Mouse (Mus musculus) forebrain, embryonic 16.5 days (tissue): ENCODE measurements at regions not wholly inside any gene's neighbourhood (a gene's known extent, or its start where the extent isn't known, plus 50 kb on each side); places are given as distances from the start of the nearest gene placed in this dataset.
A peak's percentile ranks its signal among the peaks of the same experiment; 100 is the strongest.

Experiments used
- ATAC-seq: fragments of 200-750 bp; cut with Nextera tagmentation; 2 replicates; pipeline ENCODE4 v1.8.0; 2017; ENCODE audit warnings: mild to moderate bottlenecking, moderate library complexity
- H3K27ac ChIP-seq: fragments of 300-500 bp; sonication (generic); 2 replicates; pipeline ENCODE4 v1.5.1; 2014; ENCODE audit warnings: low read length, control low read depth
- H3K27me3 ChIP-seq: fragments of 300-500 bp; sonication (generic); replicated peaks from 2 replicates; pipeline ENCODE4 v1.6.1; 2014; ENCODE audit warnings: low read length; ENCODE audit not compliant: control insufficient read depth, insufficient read depth
- H3K36me3 ChIP-seq: fragments of 300-500 bp; sonication (generic); 2 replicates; pipeline ENCODE4 v1.6.1; 2014; ENCODE audit not compliant: control insufficient read depth, insufficient read depth
- H3K4me1 ChIP-seq: fragments of 300-500 bp; sonication (generic); replicated peaks from 2 replicates; pipeline ENCODE4 v1.6.1; 2014; ENCODE audit warnings: low read length; ENCODE audit not compliant: control insufficient read depth, insufficient read depth
- H3K4me2 ChIP-seq: fragments of 300-500 bp; sonication (generic); 2 replicates; pipeline ENCODE4 v1.6.1; 2014; ENCODE audit warnings: mild to moderate bottlenecking, low read length, control low read depth
- H3K4me3 ChIP-seq: fragments of 300-500 bp; sonication (generic); replicated peaks from 2 replicates; pipeline ENCODE4 v1.5.1; 2014; ENCODE audit warnings: mild to moderate bottlenecking, low read length, control low read depth
- H3K9ac ChIP-seq: fragments of 300-500 bp; sonication (generic); replicated peaks from 2 replicates; pipeline ENCODE4 v1.6.1; 2014; ENCODE audit warnings: low read depth, low read length, control low read depth
- H3K9me3 ChIP-seq: fragments of 300-500 bp; sonication (generic); 2 replicates; pipeline ENCODE4 v1.6.1; 2016; ENCODE audit warnings: low read length; ENCODE audit not compliant: control insufficient read depth
- WGBS: fragments of 180-500 bp; shearing (Covaris S2); extraction: QIAGEN DNeasy Blood & Tissue Kit; methylation state at CpG from one replicate; pipeline ENCODE4 v1.1.7; 2014; 5-methylcytosine and 5-hydroxymethylcytosine counted together

GRCm38 (mm10) chr9:47054595-47054994 is 56.1 kb downstream of the Gm4791 start:
- H3K4me1 ChIP-seq = no peaks in the 10 kb centered on the region
- WGBS = 72% methylated on average over 10 of the region's 10 CpGs
- no peak for ATAC-seq
- H3K27me3 ChIP-seq = no peaks in the 10 kb centered on the region
- H3K27ac ChIP-seq = no peak overlapping the region
- H3K36me3 ChIP-seq = no peaks in the 10 kb centered on the region
- H3K4me3 ChIP-seq = no peak overlapping the region
- peaks cover 4% of the 10 kb centered on the region for H3K9me3 ChIP-seq
- no peak overlapping the region for H3K4me2 ChIP-seq
- H3K9ac ChIP-seq = no peak overlapping the region

DNA sequence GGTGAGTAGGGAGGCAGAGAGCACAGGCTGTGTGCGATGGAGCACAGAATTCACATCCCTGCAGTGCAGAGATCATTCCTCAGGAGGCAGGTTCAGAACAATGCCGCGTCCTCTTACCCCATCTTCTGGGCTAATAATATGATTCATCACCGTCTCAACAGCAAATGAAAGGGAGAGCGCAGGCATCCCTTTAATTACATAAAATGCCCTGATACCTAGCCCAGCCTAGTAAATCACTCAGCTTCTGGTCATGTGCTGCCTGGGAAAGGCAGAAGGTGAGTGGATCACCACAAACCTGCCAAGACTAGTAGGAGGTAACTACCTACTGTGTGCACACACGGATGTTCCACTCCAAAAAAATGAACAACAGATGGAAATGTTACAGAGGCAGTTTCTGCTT is 57.0 kb downstream of the Gm4791 start:
- Histone ChIP-seq H3K9me3 (no peaks in the 10 kb centered on the region), H3K9ac (no peak overlapping the region), H3K4me2 (no peak overlapping the region), H3K27me3 (no peaks in the 10 kb centered on the region), H3K27ac (no peak overlapping the region), H3K4me1 (no peaks in the 10 kb centered on the region), H3K36me3 (no peaks in the 10 kb centered on the region), H3K4me3 (no peak overlapping the region)
- WGBS = 83% methylated on average over 6 of the region's 6 CpGs
- ATAC-seq = no peak

GRCm38 (mm10) chr9:47059339-47060005 is 60.9 kb downstream of the Gm4791 start:
- H3K9me3 ChIP-seq = no peaks in the 10 kb centered on the region
- H3K9ac ChIP-seq = no peak overlapping the region
- no peaks in the 10 kb centered on the region for H3K27me3 ChIP-seq
- H3K36me3 ChIP-seq = no peaks in the 10 kb centered on the region
- ATAC-seq = no peak
- no peak overlapping the region for H3K4me2 ChIP-seq
- WGBS = 88% methylated on average over 7 of the region's 7 CpGs
- peaks cover 2% of the 10 kb centered on the region; the same call in 1 of the 2 replicates for H3K4me1 ChIP-seq
- H3K4me3 ChIP-seq = no peak overlapping the region
- no peak overlapping the region for H3K27ac ChIP-seq

- H3K27ac ChIP-seq = no peak overlapping the region
- no peaks in the 10 kb centered on the region for H3K27me3 ChIP-seq
- 87% methylated on average over 2 of the region's 2 CpGs for WGBS
- no peak overlapping the region for H3K4me2 ChIP-seq
- no peak overlapping the region for H3K9ac ChIP-seq
- H3K9me3 ChIP-seq = no peaks in the 10 kb centered on the region
- H3K4me1 ChIP-seq = peaks cover 6% of the 10 kb centered on the region; the same call in 1 of the 2 replicates
- H3K36me3 ChIP-seq = no peaks in the 10 kb centered on the region
- no peak overlapping the region for H3K4me3 ChIP-seq
- no peak for ATAC-seq
Observed at GRCm38 (mm10) chr9:47060757-47061156, 62.2 kb downstream of the Gm4791 start.

DNA sequence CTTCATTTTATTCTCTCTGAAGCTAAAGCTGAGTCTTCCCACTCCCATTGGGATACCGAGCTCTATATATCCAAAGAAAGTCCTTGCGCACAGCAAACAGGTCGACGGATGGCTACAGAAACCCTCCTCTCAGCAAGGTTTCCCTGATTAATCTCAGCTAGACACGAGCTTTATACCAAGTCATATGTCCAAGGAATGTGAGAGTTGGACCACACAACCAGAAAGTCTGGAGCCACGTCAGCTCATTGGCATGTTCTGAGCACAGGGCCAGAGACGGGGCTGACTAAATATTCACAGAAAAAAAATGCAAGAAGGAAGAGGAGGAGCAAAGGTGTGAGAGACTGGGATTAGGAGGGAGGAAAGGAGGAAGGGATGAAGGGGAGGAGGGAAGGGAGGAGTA is 64.0 kb downstream of the Gm4791 start:
- Histone ChIP-seq H3K4me2 (no peak overlapping the region), H3K27me3 (no peaks in the 10 kb centered on the region), H3K4me1 (peaks cover 6% of the 10 kb centered on the region; the same call in 1 of the 2 replicates), H3K4me3 (no peak overlapping the region), H3K27ac (no peak overlapping the region), H3K36me3 (no peaks in the 10 kb centered on the region), H3K9me3 (no peaks in the 10 kb centered on the region), H3K9ac (no peak overlapping the region)
- WGBS = 81% methylated on average over 7 of the region's 7 CpGs
- ATAC-seq = no peak

DNA sequence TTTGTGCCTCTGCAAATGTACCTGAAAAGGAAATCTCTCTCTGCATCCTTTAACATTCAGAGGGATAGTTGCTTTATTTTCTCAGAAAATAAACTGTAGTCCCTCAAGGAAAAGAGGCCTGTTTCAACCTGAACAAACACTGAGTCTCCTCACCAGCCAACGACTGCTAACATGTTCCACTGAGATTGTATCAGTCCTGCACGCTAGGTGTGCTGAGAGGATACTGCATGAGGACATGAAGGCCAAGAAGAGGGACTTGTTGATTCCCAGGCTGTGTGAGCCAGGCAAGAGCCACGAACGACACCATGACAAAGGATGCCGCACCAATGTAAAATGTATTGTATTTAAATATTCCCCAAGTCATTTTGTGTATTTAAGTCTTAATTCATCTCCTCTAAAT is 65.2 kb downstream of the Gm4791 start:
- H3K9ac ChIP-seq = no peak overlapping the region
- 75% methylated on average over 5 of the region's 5 CpGs for WGBS
- H3K36me3 ChIP-seq = no peaks in the 10 kb centered on the region

GRCm38 (mm10) chr9:47064463-47065032 is 66.0 kb downstream of the Gm4791 start:
- H3K4me1 ChIP-seq = peaks cover 8% of the 10 kb centered on the region; the same call in 1 of the 2 replicates
- no peak overlapping the region for H3K4me3 ChIP-seq
- H3K9me3 ChIP-seq = no peaks in the 10 kb centered on the region
- whole genome bisulfite sequencing = 47% methylated on average over 5 of the region's 5 CpGs
- peak; percentile 63; the same call in 1 of the 2 replicates for ATAC-seq
- no peak overlapping the region for H3K27ac ChIP-seq
- no peak overlapping the region for H3K9ac ChIP-seq
- H3K36me3 ChIP-seq = no peaks in the 10 kb centered on the region
- H3K4me2 ChIP-seq = no peak overlapping the region
- no peaks in the 10 kb centered on the region for H3K27me3 ChIP-seq

More for the DNA sequence above, 65.2 kb downstream of the Gm4791 start:
- peaks cover 6% of the 10 kb centered on the region; the same call in 1 of the 2 replicates for H3K4me1 ChIP-seq
- no peak overlapping the region for H3K4me3 ChIP-seq
- no peak overlapping the region for H3K27ac ChIP-seq
- no peak for ATAC-seq
- no peaks in the 10 kb centered on the region for H3K27me3 ChIP-seq
- no peaks in the 10 kb centered on the region for H3K9me3 ChIP-seq
- no peak overlapping the region for H3K4me2 ChIP-seq

- no peak overlapping the region for H3K9ac ChIP-seq
- ATAC-seq = no peak
- H3K27ac ChIP-seq = no peak overlapping the region
- no peaks in the 10 kb centered on the region for H3K9me3 ChIP-seq
- no peak overlapping the region for H3K4me3 ChIP-seq
- H3K4me1 ChIP-seq = peaks cover 13% of the 10 kb centered on the region; the same call in 1 of the 2 replicates
- H3K36me3 ChIP-seq = no peaks in the 10 kb centered on the region
- H3K4me2 ChIP-seq = no peak overlapping the region
- WGBS = 6% methylated on average over 5 of the region's 5 CpGs
- no peaks in the 10 kb centered on the region for H3K27me3 ChIP-seq
Observed at GRCm38 (mm10) chr9:47069436-47069835, 70.9 kb downstream of the Gm4791 start.

GRCm38 (mm10) chr9:47070958-47071357 is 72.4 kb downstream of the Gm4791 start:
- no peak overlapping the region for H3K4me3 ChIP-seq
- H3K27ac ChIP-seq = no peak overlapping the region
- 62% methylated on average over 5 of the region's 5 CpGs for WGBS
- H3K9me3 ChIP-seq = no peaks in the 10 kb centered on the region
- H3K36me3 ChIP-seq = no peaks in the 10 kb centered on the region
- H3K9ac ChIP-seq = no peak overlapping the region
- no peak overlapping the region for H3K4me2 ChIP-seq
- H3K27me3 ChIP-seq = no peaks in the 10 kb centered on the region
- H3K4me1 ChIP-seq = peaks cover 9% of the 10 kb centered on the region; the same call in 1 of the 2 replicates
- ATAC-seq = no peak
